Mouse (Mus musculus) ZHBTc4 (cell line): ENCODE results near the gene Pgghg.
"Not testable (repeated sequence)": the region's sequence is repeated elsewhere in the genome, so short reads cannot be mapped to it uniquely, and the experiment has no call there.

Source experiments
- DNase-seq: peaks from one replicate; pipeline ENCODE4 v3.0.0-alpha.2; 2011; ENCODE audit warnings: low read depth, low spot score

Gene Pgghg

GRCm38 (mm10) chr7:140954733-140955071 is 13.5 kb downstream of the Pgghg start:
- DNase-seq: peak; percentile 71

DNA sequence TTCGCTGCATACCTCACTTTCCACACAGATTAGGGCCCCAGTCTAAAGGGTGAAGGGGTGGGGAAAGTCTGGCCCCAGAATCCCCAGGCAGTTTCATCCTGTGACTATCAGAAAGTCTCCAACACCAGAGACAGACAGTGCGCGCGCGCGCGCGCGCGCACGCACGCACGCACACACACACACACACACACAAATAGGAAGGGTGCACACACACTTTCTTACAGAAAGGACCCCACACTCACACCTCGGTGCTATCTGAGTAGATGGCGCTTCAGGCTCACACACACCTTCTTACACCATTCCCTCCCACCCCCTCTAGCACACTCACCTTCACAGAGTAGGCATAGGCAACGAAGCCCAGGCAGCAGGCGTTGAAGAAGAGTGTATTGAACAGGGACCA is 14.2 kb downstream of the Pgghg start:
- DNase-seq: peak; percentile 61

DNA sequence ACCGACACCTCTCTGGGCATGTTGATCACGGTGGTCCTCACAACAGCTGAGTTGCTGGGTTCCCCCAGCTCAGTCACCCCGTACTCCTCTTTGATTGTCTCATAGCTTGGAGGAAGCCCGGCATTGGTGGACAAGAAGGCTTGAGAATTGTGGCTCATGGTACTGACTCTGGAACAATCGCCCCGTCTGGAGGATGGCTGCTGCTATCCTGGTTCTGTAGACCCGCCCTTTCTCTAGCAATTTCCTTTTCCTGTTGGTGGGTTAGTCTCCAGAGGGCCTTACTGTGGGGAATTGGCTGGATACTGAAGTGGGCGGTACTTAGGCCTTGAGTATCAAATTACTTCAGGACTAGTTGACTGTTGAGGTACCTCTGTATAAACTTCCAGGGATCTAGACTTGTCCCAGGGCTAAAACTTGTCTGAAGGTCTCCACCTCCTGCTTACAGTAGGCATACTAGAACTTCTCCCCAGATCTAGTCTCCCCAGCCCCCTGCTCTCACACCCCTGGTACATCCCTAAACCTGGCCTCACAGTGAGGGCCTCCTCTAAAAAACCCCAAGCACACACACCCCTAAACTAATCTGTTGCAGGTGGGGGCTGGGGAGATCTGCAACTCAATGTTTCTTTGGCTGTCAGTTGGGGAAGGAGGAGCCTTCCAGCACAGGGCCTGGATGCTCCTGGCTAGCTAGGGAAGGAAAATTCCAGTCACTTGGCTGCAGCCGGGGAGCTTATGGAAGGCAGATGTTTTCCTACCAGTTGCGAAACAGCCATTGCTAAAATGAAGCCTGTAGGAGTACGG is 14.8 kb downstream of the Pgghg start, which contains the start of the genes Gm45717 and Ifitm2:
TSS of gene Gm45717 (minus strand) at position 180 of the 798 bp plus-strand sequence.
TSS of gene Ifitm2 (minus strand) at position 230 of the 798 bp plus-strand sequence.
- DNase-seq: peak; percentile 96

GRCm38 (mm10) chr7:140956556-140956869 is 15.3 kb downstream of the Pgghg start:
- DNase-seq: peak; percentile 43

- DNase-seq: peak; percentile 96
Observed at GRCm38 (mm10) chr7:140959181-140959901, 18.1 kb downstream of the Pgghg start.

- DNase-seq: peak; percentile 79
Observed at GRCm38 (mm10) chr7:140960026-140960425, 18.8 kb downstream of the Pgghg start.

- no peak for DNase-seq
Observed at GRCm38 (mm10) chr7:140961416-140961815, 20.2 kb downstream of the Pgghg start.

DNA sequence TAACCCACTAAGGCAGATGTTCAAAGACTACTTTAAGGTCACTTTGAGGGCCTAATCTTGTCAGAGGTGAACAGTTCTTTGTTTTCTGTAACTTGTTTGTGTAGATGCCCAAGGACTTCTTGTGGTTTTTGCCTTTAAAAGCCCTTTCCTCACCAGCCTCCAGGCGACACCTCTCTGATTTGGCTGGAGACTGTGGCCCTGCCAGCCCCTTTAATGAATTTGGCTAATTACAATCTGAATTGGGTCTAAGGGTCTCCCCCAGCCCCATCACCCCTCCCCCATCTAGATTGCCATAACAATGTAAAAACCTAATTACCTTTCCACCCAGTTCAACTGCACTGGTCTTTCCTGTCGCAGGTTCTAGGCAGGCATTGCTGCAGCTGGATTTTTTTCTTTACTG is 21.5 kb downstream of the Pgghg start:
- DNase-seq: peak; percentile 70

GRCm38 (mm10) chr7:140966921-140967320 is 25.7 kb downstream of the Pgghg start, which contains the start of gene Ifitm1:
Gene Ifitm1, plus strand, starts transcription at chr7:140967221.
- no peak for DNase-seq

- DNase-seq: peak; percentile 87
Observed at GRCm38 (mm10) chr7:140967862-140968591, 26.8 kb downstream of the Pgghg start.

DNA sequence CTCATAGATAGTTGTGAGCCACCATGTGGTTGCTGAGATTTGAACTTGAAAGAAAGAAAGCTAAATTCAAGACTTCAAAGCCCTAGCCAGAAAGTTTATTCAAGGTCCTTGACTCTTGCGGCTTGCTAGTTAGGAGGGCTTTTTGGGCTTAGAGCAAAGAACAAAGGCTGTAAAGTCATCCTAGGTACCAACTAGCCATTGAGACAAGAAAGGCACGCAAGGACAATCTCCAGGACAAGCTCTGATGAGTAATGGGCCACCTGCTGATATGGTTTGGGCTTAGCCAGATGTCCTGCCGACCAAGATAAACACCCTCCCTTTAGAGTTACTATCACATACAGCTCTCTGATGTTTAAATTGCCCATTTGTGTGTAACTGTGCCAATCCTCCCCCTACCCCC is 27.5 kb downstream of the Pgghg start:
- DNase-seq: peak; percentile 56

DNA sequence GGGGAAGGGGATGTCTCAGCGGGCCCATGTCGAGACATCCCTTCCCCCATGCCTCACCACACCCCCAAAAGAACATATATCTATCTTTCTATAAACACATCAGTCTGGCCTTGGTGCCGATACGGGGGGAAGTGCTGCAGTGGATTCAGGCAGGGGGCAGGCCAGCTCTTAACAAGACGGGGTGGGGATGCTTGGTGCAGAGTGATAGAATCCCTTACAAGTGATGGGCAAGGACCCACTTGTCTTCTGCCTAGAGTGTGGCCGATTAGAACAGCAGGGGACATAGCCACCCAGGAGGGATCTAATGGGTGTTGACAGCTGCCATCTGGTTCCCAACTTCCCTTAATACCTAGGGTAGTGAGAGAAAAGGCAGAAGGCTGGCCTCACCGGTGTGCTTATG is 29.7 kb downstream of the Pgghg start:
- no peak for DNase-seq

GRCm38 (mm10) chr7:140971479-140972171 is 30.4 kb downstream of the Pgghg start:
- DNase-seq: no peak

- DNase-seq: peak; percentile 90
Observed at GRCm38 (mm10) chr7:140973396-140974165, 32.4 kb downstream of the Pgghg start.

- DNase-seq: peak; percentile 53
Observed at GRCm38 (mm10) chr7:140974940-140975339, 33.7 kb downstream of the Pgghg start.

GRCm38 (mm10) chr7:140975465-140975864 is 34.3 kb downstream of the Pgghg start:
- no peak for DNase-seq

GRCm38 (mm10) chr7:140976720-140977119 is 35.5 kb downstream of the Pgghg start:
- not testable (repeated sequence) for DNase-seq

DNA sequence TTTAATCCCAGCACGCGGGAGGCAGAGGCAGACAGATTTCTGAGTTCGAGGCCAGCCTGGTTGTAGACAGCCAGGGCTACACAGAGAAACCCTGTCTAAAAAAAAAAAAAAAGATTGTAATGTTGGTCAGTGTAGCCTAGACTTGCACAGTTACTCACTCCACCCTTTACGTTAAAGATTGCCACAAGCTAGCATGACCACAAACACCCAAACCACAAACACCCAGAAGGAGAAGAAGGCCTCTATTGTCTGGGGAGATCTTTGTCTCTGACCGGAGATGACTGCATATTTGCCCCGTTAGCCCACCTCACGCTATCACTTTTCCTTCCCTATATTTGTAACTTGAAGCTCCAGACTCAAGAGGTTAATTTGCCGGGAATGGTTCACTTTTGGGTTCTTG is 40.5 kb downstream of the Pgghg start:
- DNase-seq: no peak

DNA sequence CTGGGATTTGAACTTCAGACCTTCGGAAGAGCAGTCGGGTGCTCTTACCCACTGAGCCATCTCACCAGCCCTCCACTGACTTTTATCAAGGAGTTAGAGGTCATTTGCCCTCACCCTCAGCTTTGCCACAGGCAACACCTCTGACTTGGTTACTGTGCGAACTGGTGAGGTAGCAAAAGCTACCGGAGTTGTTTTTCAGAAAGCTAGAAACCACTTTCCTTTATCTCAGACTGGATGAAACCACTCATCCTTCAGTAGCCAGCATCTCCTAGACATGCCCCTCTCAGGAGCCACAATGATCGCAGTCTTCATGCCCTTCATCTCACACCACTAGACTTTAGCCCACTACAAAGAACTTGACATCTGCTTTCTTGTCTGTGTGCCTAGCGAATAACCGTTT is 41.8 kb downstream of the Pgghg start:
- no peak for DNase-seq

- no peak for DNase-seq
Observed at GRCm38 (mm10) chr7:140987182-140988138, 46.3 kb downstream of the Pgghg start.
